Mouse (Mus musculus) cerebellum, postnatal 14 days (tissue): Measurements from ENCODE around the gene Atf6.

Source experiments
- DNase-seq, 2 experiments: peaks; one replicate each; pipeline ENCODE4 v3.0.0; 2021; ENCODE audit warnings: mixed read lengths in 2 of 2

Atf6 gene

DNA sequence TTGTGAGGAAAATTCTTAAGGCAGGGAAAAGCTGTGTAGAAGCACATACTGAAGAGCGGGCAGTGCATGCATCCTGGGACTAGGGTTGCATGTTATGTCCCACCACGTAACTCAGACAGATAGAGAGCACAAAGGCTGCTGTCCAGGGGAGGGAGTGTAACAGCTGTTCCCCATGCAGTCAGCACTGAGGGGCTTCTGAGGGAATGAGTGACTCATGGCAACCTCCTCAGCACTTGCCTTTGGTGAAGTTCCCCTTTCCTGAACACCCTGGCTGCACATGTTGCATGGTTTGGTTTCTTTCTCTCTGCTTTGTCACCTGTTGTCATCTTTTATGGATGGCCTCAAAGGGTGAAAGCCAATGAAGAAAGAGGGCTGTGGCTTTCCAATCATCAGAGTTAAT, 165.3 kb downstream of the Atf6 start:
- no peak for DNase-seq

DNA sequence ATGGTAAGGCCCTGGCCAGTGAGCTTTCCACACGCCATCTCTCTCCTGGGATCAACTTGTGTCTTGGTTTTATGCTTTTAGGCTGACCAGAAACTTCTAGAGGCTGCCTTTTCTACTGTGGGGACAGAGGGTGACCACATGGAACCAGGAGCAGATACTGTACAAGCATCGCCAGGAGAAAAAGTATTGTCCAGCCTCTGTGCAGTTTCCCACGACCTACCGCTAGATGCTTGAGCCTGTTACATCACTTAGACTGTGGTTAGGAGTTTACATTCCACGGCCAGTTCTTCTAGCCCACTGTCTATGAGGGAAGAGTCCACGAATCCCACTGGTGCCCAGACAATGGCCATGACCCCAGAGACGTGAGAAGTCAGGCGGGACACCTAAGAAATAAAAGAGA, 166.0 kb downstream of the Atf6 start:
- DNase-seq = no peak

- DNase-seq = no peak
Observed at GRCm38 (mm10) chr1:170701178-170701577, 166.4 kb downstream of the Atf6 start.

GRCm38 (mm10) chr1:170700496-170701027, 167.0 kb downstream of the Atf6 start:
- no peak for DNase-seq

DNA sequence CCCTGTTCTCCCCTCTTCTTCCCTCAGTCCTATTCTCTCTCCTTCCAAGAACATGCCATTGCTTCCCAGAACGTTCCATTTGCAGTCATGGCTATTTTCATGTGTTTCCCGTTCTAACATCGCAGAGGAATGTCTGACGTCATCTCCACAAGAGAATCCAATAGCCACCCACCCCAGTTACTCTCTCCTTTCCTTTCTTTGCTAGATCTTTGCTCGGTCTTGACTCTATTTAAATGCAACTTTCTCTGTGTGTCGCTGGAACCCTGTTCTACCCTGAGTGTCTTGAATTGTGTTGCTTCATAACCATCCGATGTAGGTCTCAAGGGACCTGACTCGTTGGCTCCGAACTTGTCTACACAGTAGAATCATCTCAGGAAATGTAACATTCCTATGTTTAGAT, 168.0 kb downstream of the Atf6 start:
- no peak for DNase-seq

DNA sequence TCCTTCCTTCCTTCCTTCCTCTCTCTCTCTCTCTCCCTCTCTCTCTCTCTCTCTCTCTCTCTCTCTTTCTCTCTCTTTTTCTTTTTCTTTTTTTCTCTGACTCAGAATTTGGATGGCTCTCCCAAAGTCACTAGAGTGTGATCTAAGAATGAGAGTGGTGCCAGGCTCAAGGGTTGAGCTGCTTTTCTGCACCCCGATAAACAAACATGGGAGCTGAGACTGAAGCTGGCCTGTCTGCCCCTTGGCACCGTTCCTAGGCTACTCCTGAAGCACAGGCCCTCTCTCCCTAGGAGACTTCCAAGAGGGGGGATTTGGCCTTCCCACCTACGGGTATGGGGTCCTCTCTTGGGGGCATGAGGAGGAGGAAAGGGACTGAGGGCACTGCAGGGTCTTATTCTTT, 168.8 kb downstream of the Atf6 start:
- DNase-seq = no peak

DNA sequence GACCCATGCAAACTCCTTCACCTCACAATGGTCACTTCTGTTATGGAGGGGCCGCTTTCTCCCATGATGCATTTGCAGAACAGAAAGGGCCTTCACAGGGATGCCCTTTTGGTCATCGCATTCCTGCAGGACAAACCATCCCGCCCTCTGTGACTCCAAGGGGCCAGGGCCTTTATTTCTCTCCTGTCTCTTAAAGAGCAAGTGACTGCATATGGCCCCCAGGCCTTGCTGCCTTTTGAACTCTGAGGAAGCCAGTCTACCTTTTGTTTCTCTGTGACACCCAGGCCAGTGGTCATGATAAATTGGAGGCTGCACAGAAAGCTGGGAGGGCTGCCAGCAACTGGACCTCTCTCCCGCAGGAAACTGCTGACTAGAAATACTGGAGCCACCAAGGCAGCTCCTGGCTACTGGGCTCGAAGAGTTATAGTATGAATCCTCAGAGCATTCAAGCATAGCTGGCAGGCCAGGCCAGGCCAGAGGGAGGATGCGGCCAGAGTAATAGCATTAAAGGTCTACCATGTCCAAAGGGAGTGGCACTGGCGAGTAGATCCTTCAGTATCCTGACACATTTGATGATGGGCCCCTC, 169.7 kb downstream of the Atf6 start:
- DNase-seq = no peak

- DNase-seq = no peak
Observed at GRCm38 (mm10) chr1:170696996-170697395, 170.6 kb downstream of the Atf6 start.

GRCm38 (mm10) chr1:170695326-170695725, 172.2 kb downstream of the Atf6 start:
- peak; percentile 49 to 63 for DNase-seq

- peak in 1 of 2 experiments; percentile 35 for DNase-seq
Observed at GRCm38 (mm10) chr1:170694821-170695291, 172.7 kb downstream of the Atf6 start.

- no peak for DNase-seq
Observed at GRCm38 (mm10) chr1:170691301-170691700, 176.3 kb downstream of the Atf6 start.

DNA sequence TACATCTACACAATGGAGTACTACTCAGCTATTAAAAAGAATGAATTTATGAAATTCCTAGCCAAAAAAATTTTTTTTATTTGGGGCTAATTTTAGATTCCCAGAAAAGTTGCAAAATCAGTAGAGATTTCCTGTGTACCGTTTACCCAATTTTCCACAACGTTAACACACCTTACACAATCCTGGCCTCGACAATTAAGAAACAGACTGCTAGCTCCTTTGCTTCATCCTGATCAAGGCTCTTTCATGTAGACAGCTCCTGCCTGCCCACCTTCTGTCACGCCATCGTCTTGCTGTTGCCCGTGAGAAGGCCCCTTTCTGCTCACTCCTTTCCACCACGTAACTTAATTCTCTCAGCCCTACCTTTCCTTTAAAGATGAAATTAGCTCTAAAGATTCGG, 177.8 kb downstream of the Atf6 start:
- no peak for DNase-seq

DNA sequence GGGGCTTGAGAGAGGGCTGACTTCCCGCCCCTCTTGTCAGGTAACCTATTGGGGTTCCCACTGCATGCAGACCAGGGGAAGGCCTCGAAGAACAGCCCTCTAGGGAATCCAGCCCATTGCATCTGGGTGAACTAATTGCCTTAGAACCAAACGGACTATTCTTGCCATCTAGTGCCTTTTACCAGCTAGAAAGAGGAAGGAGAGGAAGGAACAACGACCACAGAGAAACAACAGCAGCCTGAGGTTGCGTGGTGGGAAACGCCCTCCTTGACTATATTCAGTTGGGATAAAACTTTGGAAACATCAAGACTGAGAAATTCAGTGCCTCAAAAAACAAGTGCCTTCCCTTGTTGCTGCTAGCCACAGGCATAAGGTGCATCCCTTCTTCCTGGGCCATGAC, 183.7 kb downstream of the Atf6 start:
- no peak for DNase-seq

GRCm38 (mm10) chr1:170679624-170680023, 187.9 kb downstream of the Atf6 start:
- DNase-seq = peak; percentile 28 to 62

GRCm38 (mm10) chr1:170678861-170679260, 188.7 kb downstream of the Atf6 start:
- DNase-seq = no peak

DNA sequence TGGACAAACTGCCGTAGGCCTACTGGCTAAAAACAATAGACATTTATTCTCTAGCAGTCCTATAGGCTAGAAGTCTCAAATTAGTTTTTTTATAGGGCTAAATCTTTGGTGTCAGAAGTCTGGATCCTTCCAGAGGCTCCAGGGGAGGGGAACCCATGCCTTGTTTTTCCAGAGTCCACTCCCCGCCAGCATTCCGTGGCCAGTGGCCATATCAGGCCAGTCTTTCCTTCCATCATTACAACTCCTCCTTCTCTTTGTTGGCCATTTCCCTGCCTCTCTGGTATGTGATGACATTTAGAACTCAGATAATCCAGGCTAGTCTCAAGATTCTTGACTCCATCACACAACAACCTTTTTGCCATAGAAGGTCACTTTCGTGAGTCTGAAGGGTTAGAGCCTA, 189.9 kb downstream of the Atf6 start:
- DNase-seq = no peak

DNA sequence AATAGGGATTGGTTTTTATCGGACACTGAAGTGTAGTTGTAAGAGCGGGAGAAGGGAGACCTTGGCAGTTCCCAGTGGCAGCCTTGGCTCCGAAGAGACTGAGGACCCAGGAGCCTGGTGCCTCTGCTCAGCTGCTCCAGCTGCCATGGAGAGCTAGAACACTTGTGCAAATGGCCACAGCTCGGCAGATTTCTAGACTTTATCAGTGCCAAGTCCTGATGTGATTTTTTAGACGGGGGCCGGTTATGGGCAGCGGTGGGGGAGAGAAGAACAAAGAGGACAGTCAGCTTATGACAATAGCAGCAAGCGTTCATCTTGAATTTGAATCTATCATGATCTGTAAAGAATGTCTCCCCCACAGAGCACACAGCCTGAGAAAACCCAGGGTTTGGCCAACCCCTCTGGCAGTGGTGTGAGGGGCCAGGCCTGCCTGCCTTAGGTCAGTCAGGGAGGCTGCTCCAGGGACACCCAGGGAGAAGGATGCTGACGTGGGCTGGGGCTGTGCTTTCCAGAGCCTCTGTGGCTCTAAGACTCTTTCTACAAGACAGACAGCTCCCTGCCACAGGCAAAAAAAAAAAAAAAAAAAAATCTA, 193.3 kb downstream of the Atf6 start:
- peak in 1 of 2 experiments; percentile 19 for DNase-seq

GRCm38 (mm10) chr1:170665200-170665599, 202.4 kb downstream of the Atf6 start:
- DNase-seq = peak; percentile 68 to 69

DNA sequence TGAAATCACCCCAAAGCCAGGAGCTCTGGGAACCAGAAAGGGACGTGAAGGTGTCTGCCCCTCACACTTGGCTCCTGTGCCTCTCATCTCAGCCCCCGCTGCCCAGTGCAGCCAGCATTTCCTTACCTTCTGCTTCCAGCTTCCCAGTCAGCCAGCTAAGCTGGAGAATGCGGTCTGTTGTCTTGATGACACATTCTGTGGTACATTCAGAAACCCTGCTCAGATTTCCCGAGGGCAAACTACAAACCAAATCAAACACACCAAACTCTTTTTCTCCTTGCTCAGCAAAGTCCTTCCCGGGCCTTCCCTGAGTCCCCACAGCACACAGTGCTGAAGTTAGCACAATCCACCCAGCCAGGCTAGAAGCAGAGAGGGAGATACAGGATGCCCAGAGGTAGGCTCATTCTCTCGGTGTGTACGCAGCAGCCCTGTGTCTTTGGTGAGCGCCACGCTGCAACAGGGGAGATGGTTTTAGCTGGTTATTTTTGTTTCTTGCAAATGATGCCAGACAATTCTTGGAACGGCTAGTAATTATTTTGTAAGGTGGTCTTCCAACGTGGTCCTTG, 202.9 kb downstream of the Atf6 start:
- peak; percentile 31 to 34 for DNase-seq

- DNase-seq = peak; percentile 52 to 63
Observed at GRCm38 (mm10) chr1:170659260-170659659, 208.3 kb downstream of the Atf6 start.

- DNase-seq = no peak
Observed at GRCm38 (mm10) chr1:170657643-170658314, 209.8 kb downstream of the Atf6 start.

GRCm38 (mm10) chr1:170657228-170657521, 210.4 kb downstream of the Atf6 start:
- no peak for DNase-seq

DNA sequence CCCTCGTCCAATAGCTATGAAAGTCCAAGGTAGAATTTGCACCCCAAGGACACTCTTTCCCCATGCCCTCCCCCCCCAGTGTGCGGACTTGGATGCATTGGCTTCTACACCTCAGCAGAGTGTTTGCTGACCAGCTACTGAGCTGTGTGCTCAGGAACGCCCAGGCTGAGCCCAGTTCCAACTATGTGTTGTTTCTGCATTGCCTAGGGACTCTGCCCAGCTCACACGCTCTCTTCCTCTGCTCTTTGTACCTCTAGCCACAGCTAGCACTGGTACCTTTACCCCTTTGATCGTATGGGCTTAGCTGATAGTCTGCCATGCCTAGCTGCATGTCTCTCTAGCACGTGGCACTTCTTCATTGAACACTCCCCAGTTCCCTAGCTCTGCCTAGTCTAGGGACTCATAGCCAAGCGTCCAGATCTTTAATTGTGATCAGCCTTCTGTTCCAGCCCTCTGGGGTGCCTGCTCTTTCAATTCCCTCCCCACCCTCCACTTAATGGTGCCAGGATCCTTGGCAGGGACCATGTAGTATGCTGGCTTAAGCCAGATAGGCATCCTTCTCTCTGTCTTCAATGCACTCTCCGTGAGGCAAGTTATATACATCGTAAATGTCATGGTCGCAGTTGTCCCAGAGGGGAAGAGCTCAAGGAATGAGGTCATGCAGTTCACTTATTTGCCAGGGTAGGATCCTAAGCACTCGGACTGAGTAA, 210.9 kb downstream of the Atf6 start:
- DNase-seq = no peak
